Mouse (Mus musculus): ENCODE results near the gene Rft1. TPM values are rescaled to one million over a fixed set of nuclear protein-coding genes. Genes with fewer than 3 reads are reported as not detected.

The Rft1 gene
- polyA plus RNA-seq (2014; fragmentation: Illumina TruSeq; extraction: RNeasy Lipid Tissue Mini Kit (QIAGEN cat#74804); ENCODE audit: low read depth, low replicate concordance) = 8.2 TPM

GRCm38 (mm10) chr14:30653943-30654659, at the start of gene Rft1:
TSS of gene Rft1 (plus strand) at chr14:30654360.

GRCm38 (mm10) chr14:30625856-30626726, 28.1 kb upstream of the Rft1 start, which contains the start of gene Prkcd:
TSS of gene Prkcd (minus strand) at chr14:30626210.

GRCm38 (mm10) chr14:30714799-30715617, 60.8 kb downstream of the Rft1 start, which contains the start of gene Sfmbt1:
TSS of gene Sfmbt1 (plus strand) at chr14:30714849.

Other genes starting within 250 kb of the Rft1 start
- 9.0 TPM for gene Dcp1a, start 174.8 kb upstream of the Rft1 start, polyA plus RNA-seq (2014; fragmentation: Illumina TruSeq; extraction: RNeasy Lipid Tissue Mini Kit (QIAGEN cat#74804); ENCODE audit: low read depth, low replicate concordance)
- gene Cacna1d, start 162.9 kb upstream of the Rft1 start, polyA plus RNA-seq (2014; fragmentation: Illumina TruSeq; extraction: RNeasy Lipid Tissue Mini Kit (QIAGEN cat#74804); ENCODE audit: low read depth, low replicate concordance) = 2.6 TPM
- 40.2 TPM for gene Tkt, start 106.0 kb upstream of the Rft1 start, polyA plus RNA-seq (2014; fragmentation: Illumina TruSeq; extraction: RNeasy Lipid Tissue Mini Kit (QIAGEN cat#74804); ENCODE audit: low read depth, low replicate concordance)
- 21.5 TPM for gene Prkcd, start 28.1 kb upstream of the Rft1 start, polyA plus RNA-seq (2014; fragmentation: Illumina TruSeq; extraction: RNeasy Lipid Tissue Mini Kit (QIAGEN cat#74804); ENCODE audit: low read depth, low replicate concordance)
- 5.4 TPM for gene Sfmbt1, start 60.5 kb downstream of the Rft1 start, polyA plus RNA-seq (2014; fragmentation: Illumina TruSeq; extraction: RNeasy Lipid Tissue Mini Kit (QIAGEN cat#74804); ENCODE audit: low read depth, low replicate concordance)
- gene Tmem110, start 171.2 kb downstream of the Rft1 start, polyA plus RNA-seq (2014; fragmentation: Illumina TruSeq; extraction: RNeasy Lipid Tissue Mini Kit (QIAGEN cat#74804); ENCODE audit: low read depth, low replicate concordance) = 12.3 TPM
- 15.1 TPM for gene Mustn1, start 224.8 kb downstream of the Rft1 start, polyA plus RNA-seq (2014; fragmentation: Illumina TruSeq; extraction: RNeasy Lipid Tissue Mini Kit (QIAGEN cat#74804); ENCODE audit: low read depth, low replicate concordance)
- gene Itih4, start 232.1 kb downstream of the Rft1 start, polyA plus RNA-seq (2014; fragmentation: Illumina TruSeq; extraction: RNeasy Lipid Tissue Mini Kit (QIAGEN cat#74804); ENCODE audit: low read depth, low replicate concordance) = 4.7 TPM